Mouse (Mus musculus) G1E (cell line): Measurements from ENCODE around the gene Kank4.

ENCODE experiments used
- CTCF ChIP-seq: IDR thresholded peaks from 2 replicates; pipeline ENCODE4 v1.5.1; 2012; ENCODE audit warnings: low read depth, low read length, inconsistent platforms, mixed read lengths
- GATA1 ChIP-seq: IDR thresholded peaks from 2 replicates; pipeline ENCODE4 v1.6.1; 2012; ENCODE audit warnings: borderline replicate concordance, low read length, inconsistent platforms, mixed read lengths
- GATA2 ChIP-seq: IDR thresholded peaks from 2 replicates; pipeline ENCODE4 v1.6.1; 2012; ENCODE audit warnings: low read depth, low read length, inconsistent platforms, borderline replicate concordance
- TAL1 ChIP-seq: conservative IDR thresholded peaks from 2 replicates; pipeline ENCODE4 v1.6.1; 2012; ENCODE audit warnings: low read depth, low read length, inconsistent platforms, mixed read lengths

- no peak for TF ChIP-seq CTCF
- TF ChIP-seq GATA2, result no peak
- TF ChIP-seq GATA1, result no peak
- TF ChIP-seq TAL1, result no peak
These were observed 49.9 kb downstream of the Kank4 start for GRCm38 (mm10) chr4:98767134-98768133.
